Mouse (Mus musculus) midbrain, embryonic 14.5 days (tissue): ENCODE data around the gene Nceh1. TPM values are rescaled to one million over a fixed set of nuclear protein-coding genes. Genes with fewer than 3 reads are reported as not detected.
A peak's percentile ranks its signal among the peaks of the same experiment; 100 is the strongest.
"Not testable (repeated sequence)": the region's sequence is repeated elsewhere in the genome, so short reads cannot be mapped to it uniquely, and the experiment has no call there.

ENCODE experiments used
- ATAC-seq: fragments of 200-750 bp; cut with Nextera tagmentation; 2 replicates; pipeline ENCODE4 v1.8.0; 2017; ENCODE audit warnings: moderate number of reproducible peaks, moderate library complexity; ENCODE audit not compliant: low FRiP score, low TSS enrichment
- DNase-seq: peaks from one replicate; pipeline ENCODE4 v3.0.0-alpha.2; 2015
- H3K27ac ChIP-seq: fragments of 300-500 bp; sonication (generic); replicated peaks from 2 replicates; pipeline ENCODE4 v1.5.1; 2014; ENCODE audit warnings: mild to moderate bottlenecking, low read depth, low read length, moderate library complexity
- H3K27me3 ChIP-seq: fragments of 300-500 bp; sonication (generic); 2 replicates; pipeline ENCODE4 v1.6.1; 2014; ENCODE audit warnings: low read length, control low read depth, mixed read lengths; ENCODE audit not compliant: control insufficient read depth, insufficient read depth
- H3K36me3 ChIP-seq: fragments of 300-500 bp; sonication (generic); 2 replicates; pipeline ENCODE4 v1.6.1; 2014; ENCODE audit warnings: low read length, control low read depth; ENCODE audit not compliant: control insufficient read depth, insufficient read depth
- H3K4me1 ChIP-seq: fragments of 300-500 bp; sonication (generic); 2 replicates; pipeline ENCODE4 v1.6.1; 2014; ENCODE audit warnings: mild to moderate bottlenecking, antibody characterized with exemption, low read length, control low read depth; ENCODE audit not compliant: control insufficient read depth, insufficient read depth
- H3K4me2 ChIP-seq: fragments of 300-500 bp; sonication (generic); 2 replicates; pipeline ENCODE4 v1.6.1; 2014; ENCODE audit warnings: mild to moderate bottlenecking, low read length, moderate library complexity
- H3K4me3 ChIP-seq: fragments of 300-500 bp; sonication (generic); replicated peaks from 2 replicates; pipeline ENCODE4 v1.5.1; 2014; ENCODE audit warnings: low read depth, low read length
- H3K9ac ChIP-seq: fragments of 300-500 bp; sonication (generic); replicated peaks from 2 replicates; pipeline ENCODE4 v1.6.1; 2014; ENCODE audit warnings: mild to moderate bottlenecking, low read length, moderate library complexity
- H3K9me3 ChIP-seq: fragments of 300-500 bp; sonication (generic); 2 replicates; pipeline ENCODE4 v1.6.1; 2016; ENCODE audit warnings: low read length, control low read depth, mixed read lengths; ENCODE audit not compliant: control insufficient read depth
- WGBS: fragments of 180-500 bp; shearing (Covaris S2); extraction: QIAGEN DNeasy Blood & Tissue Kit; methylation state at CpG from one replicate; pipeline ENCODE4 v1.1.7; 2014; 5-methylcytosine and 5-hydroxymethylcytosine counted together
- polyA plus RNA-seq: library from polyadenylated mRNA; unstranded; fragments of >200 nt; fragmentation: Nextera tagmentation; extraction: Ambion mirVana; gene quantifications from 2 replicates; pipeline ENCODE4 v1.2.1, GENCODE M21; 2014

The Nceh1 gene
- polyA plus RNA-seq, 1 experiment from 2014 or later: 8.9 TPM

GRCm38 (mm10) chr3:27279286-27279925, 96.6 kb downstream of the Nceh1 start:
- not testable (repeated sequence) for H3K9ac ChIP-seq, DNase-seq, H3K27ac ChIP-seq, H3K4me2 ChIP-seq, H3K4me3 ChIP-seq, ATAC-seq, H3K9me3 ChIP-seq, H3K4me1 ChIP-seq, H3K27me3 ChIP-seq, H3K36me3 ChIP-seq
- WGBS: 98% methylated on average over 12 of the region's 14 CpGs

GRCm38 (mm10) chr3:27280280-27280749, 97.5 kb downstream of the Nceh1 start:
- Histone ChIP-seq H3K9me3 (no peaks in the 10 kb centered on the region), H3K4me1 (no peaks in the 10 kb centered on the region; the same call in 1 of the 2 replicates), H3K9ac (no peak overlapping the region), H3K27me3 (no peaks in the 10 kb centered on the region), H3K4me2 (no peak overlapping the region), H3K36me3 (no peaks in the 10 kb centered on the region), H3K27ac (no peak overlapping the region), H3K4me3 (no peak overlapping the region)
- 53% methylated on average over 11 of the region's 11 CpGs for WGBS
- DNase-seq (no peak), ATAC-seq (no peak)

GRCm38 (mm10) chr3:27283071-27283713, 100.4 kb downstream of the Nceh1 start:
- ATAC-seq (peak; percentile 73; the same call in 1 of the 2 replicates), DNase-seq (peak; percentile 75)
- Histone ChIP-seq H3K9ac (peak overlapping the region; percentile 50), H3K36me3 (no peaks in the 10 kb centered on the region), H3K4me3 (peak overlapping the region; percentile 36), H3K27me3 (no peaks in the 10 kb centered on the region), H3K27ac (peak overlapping the region; percentile 74), H3K9me3 (no peaks in the 10 kb centered on the region), H3K4me1 (no peaks in the 10 kb centered on the region; the same call in 1 of the 2 replicates), H3K4me2 (peak overlapping the region; percentile 75)
- WGBS: under 1% methylated on average over 27 of the region's 27 CpGs

- no peak overlapping the region for H3K27ac ChIP-seq
These were observed 101.0 kb downstream of the Nceh1 start for GRCm38 (mm10) chr3:27283796-27284195.

GRCm38 (mm10) chr3:27284227-27284626, 101.5 kb downstream of the Nceh1 start:
- Histone ChIP-seq H3K4me3 (no peak overlapping the region), H3K4me2 (no peak overlapping the region), H3K27me3 (no peaks in the 10 kb centered on the region), H3K27ac (no peak overlapping the region), H3K36me3 (no peaks in the 10 kb centered on the region), H3K4me1 (no peaks in the 10 kb centered on the region; the same call in 1 of the 2 replicates), H3K9ac (no peak overlapping the region), H3K9me3 (no peaks in the 10 kb centered on the region)
- DNase-seq: no peak
- no peak for ATAC-seq
- WGBS: 92% methylated on average over 5 of the region's 5 CpGs

More at GRCm38 (mm10) chr3:27283796-27284195, 101.0 kb downstream of the Nceh1 start:
- Histone ChIP-seq H3K36me3 (no peaks in the 10 kb centered on the region), H3K4me2 (peak overlapping the region; percentile 75), H3K9ac (no peak overlapping the region), H3K4me1 (no peaks in the 10 kb centered on the region; the same call in 1 of the 2 replicates), H3K27me3 (no peaks in the 10 kb centered on the region), H3K4me3 (peak overlapping the region; percentile 36), H3K9me3 (no peaks in the 10 kb centered on the region)
- 34% methylated on average over 7 of the region's 7 CpGs for WGBS
- no peak for ATAC-seq
- peak; percentile 24 for DNase-seq

- Histone ChIP-seq H3K4me1 (no peaks in the 10 kb centered on the region; the same call in 1 of the 2 replicates), H3K9ac (no peak overlapping the region), H3K4me3 (no peak overlapping the region), H3K36me3 (no peaks in the 10 kb centered on the region), H3K27me3 (no peaks in the 10 kb centered on the region), H3K4me2 (no peak overlapping the region), H3K27ac (no peak overlapping the region), H3K9me3 (no peaks in the 10 kb centered on the region)
- ATAC-seq (no peak), DNase-seq (no peak)
- 86% methylated on average over 9 of the region's 9 CpGs for WGBS
These were observed 102.3 kb downstream of the Nceh1 start for GRCm38 (mm10) chr3:27285072-27285471.

GRCm38 (mm10) chr3:27288301-27288700, 105.5 kb downstream of the Nceh1 start:
- DNase-seq (no peak), ATAC-seq (no peak)
- Histone ChIP-seq H3K4me2 (no peak overlapping the region), H3K9me3 (no peaks in the 10 kb centered on the region), H3K4me1 (no peaks in the 10 kb centered on the region), H3K9ac (no peak overlapping the region), H3K27ac (no peak overlapping the region), H3K27me3 (no peaks in the 10 kb centered on the region), H3K4me3 (no peak overlapping the region), H3K36me3 (no peaks in the 10 kb centered on the region)
- WGBS: 83% methylated on average over 2 of the region's 2 CpGs

GRCm38 (mm10) chr3:27288909-27289308, 106.1 kb downstream of the Nceh1 start:
- no peak overlapping the region for H3K9ac ChIP-seq
- no peaks in the 10 kb centered on the region for H3K9me3 ChIP-seq
- H3K4me3 ChIP-seq: no peak overlapping the region
- H3K27ac ChIP-seq: no peak overlapping the region
- no peak for ATAC-seq
- no peak overlapping the region for H3K4me2 ChIP-seq
- H3K27me3 ChIP-seq: no peaks in the 10 kb centered on the region
- 80% methylated on average over 8 of the region's 8 CpGs for WGBS
- no peaks in the 10 kb centered on the region for H3K4me1 ChIP-seq
- H3K36me3 ChIP-seq: no peaks in the 10 kb centered on the region
- DNase-seq: no peak

GRCm38 (mm10) chr3:27290285-27290684, 107.5 kb downstream of the Nceh1 start:
- 86% methylated on average over 5 of the region's 5 CpGs for WGBS
- no peak overlapping the region for H3K4me2 ChIP-seq
- H3K27me3 ChIP-seq: no peaks in the 10 kb centered on the region
- H3K9me3 ChIP-seq: no peaks in the 10 kb centered on the region
- no peaks in the 10 kb centered on the region for H3K4me1 ChIP-seq
- H3K36me3 ChIP-seq: no peaks in the 10 kb centered on the region
- H3K27ac ChIP-seq: no peak overlapping the region
- ATAC-seq (no peak), DNase-seq (no peak)
- no peak overlapping the region for H3K9ac ChIP-seq
- H3K4me3 ChIP-seq: no peak overlapping the region
